Mouse (Mus musculus): ENCODE measurements around the gene Izumo1. TPM values are rescaled to one million over a fixed set of nuclear protein-coding genes. Genes with fewer than 3 reads are reported as not detected.

The Izumo1 gene
- polyA plus RNA-seq, 1 experiment = 0.18 TPM

DNA sequence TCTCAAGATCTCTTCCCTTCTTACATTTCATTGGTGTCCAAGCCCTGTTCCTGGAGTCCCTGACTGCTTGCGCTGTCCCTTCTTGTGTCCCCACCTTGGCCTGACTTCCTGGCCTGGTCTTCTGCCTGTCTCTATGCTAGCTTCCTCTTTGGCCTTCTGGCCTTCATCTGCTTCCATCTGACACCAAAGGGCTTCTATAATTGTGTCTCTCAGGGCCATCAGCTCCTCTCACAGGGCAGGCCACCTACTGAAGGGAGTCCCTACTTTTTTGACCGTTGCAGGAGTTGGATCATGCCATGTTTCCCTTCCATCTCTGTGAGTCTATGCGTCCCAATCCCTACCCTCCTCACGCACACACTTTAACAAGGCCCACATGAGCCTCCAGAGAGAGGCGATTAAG, 31.7 kb upstream of the Izumo1 start:
- H3K27me3 ChIP-seq (ENCODE audit: control insufficient read depth, insufficient read depth, low read length) = no peaks in the 10 kb centered on the region
- H3K4me1 ChIP-seq (ENCODE audit: control insufficient read depth, insufficient read depth, low read length) = no peaks in the 10 kb centered on the region
- 93% methylated on average over 5 of the region's 5 CpGs for WGBS
- no peak overlapping the region for H3K27ac ChIP-seq (ENCODE audit: insufficient read depth, low read length)
- DNase-seq = no peak
- H3K4me3 ChIP-seq (replicated peaks; ENCODE audit: insufficient read depth, low read depth, low read length) = no peak overlapping the region
- TF ChIP-seq CTCF (IDR thresholded peaks at IDR 0.05; ENCODE audit: borderline replicate concordance, insufficient read depth, low read depth, low read length) (no peak), POLR2A (IDR thresholded peaks at IDR 0.05; ENCODE audit: borderline replicate concordance, insufficient read depth, low read length) (no peak)

DNA sequence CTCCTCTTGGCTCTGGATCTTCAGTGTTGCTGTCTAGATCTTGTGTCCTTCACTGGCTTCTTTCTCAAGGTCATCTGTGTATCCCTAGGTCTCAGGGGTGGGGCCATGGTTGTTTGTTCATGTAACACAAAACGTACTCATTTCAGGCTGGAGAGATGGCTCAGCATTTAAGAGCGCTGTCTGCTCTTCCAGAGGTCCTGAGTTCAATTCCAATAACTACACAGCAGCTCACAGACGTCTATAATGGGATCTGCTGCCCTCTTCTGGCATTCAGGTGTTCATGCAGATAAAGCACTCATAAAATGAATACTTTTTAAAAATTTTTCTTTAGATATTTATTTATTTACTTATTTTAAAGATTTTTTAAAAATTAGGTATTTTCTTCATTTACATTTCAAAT, 30.7 kb upstream of the Izumo1 start:
- Histone ChIP-seq H3K4me1 (ENCODE audit: control insufficient read depth, insufficient read depth, low read length) (no peaks in the 10 kb centered on the region), H3K27me3 (ENCODE audit: control insufficient read depth, insufficient read depth, low read length) (no peaks in the 10 kb centered on the region), H3K27ac (ENCODE audit: insufficient read depth, low read length) (no peak overlapping the region), H3K4me3 (replicated peaks; ENCODE audit: insufficient read depth, low read depth, low read length) (no peak overlapping the region)
- WGBS = 58% methylated on average over 3 of the region's 3 CpGs
- no peak for DNase-seq
- no peak for TF ChIP-seq POLR2A (IDR thresholded peaks at IDR 0.05; ENCODE audit: borderline replicate concordance, insufficient read depth, low read length)
- 0 out of 2 replicates have a peak, but pooled peaks have one; percentile 1 for TF ChIP-seq CTCF (IDR thresholded peaks at IDR 0.05; ENCODE audit: borderline replicate concordance, insufficient read depth, low read depth, low read length)

DNA sequence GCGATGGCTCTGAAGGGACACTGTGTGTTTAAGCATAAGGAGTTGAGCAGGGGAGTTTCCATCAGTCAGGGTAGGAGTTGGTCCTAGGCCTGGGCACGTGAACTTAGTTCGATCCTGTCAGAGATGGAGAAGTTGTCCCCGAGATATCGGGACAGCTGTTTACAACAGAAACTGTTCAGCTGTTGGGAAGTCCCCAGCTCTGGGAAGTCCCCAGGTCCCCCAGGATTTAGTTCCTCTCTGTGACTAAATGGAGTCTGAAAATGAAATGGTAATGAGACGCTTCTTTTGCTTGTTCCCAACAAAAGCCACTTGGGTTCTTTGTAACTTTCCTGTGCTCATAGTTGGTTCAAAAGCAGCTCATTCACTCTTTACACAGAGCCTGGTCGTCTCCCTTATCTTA, 29.7 kb upstream of the Izumo1 start:
- H3K4me3 ChIP-seq (replicated peaks; ENCODE audit: insufficient read depth, low read depth, low read length) = no peak overlapping the region
- no peak for DNase-seq
- no peaks in the 10 kb centered on the region for H3K27me3 ChIP-seq (ENCODE audit: control insufficient read depth, insufficient read depth, low read length)
- TF ChIP-seq POLR2A (IDR thresholded peaks at IDR 0.05; ENCODE audit: borderline replicate concordance, insufficient read depth, low read length) (no peak), CTCF (IDR thresholded peaks at IDR 0.05; ENCODE audit: borderline replicate concordance, insufficient read depth, low read depth, low read length) (no peak)
- 87% methylated on average over 7 of the region's 7 CpGs for WGBS
- no peak overlapping the region for H3K27ac ChIP-seq (ENCODE audit: insufficient read depth, low read length)
- no peaks in the 10 kb centered on the region for H3K4me1 ChIP-seq (ENCODE audit: control insufficient read depth, insufficient read depth, low read length)

DNA sequence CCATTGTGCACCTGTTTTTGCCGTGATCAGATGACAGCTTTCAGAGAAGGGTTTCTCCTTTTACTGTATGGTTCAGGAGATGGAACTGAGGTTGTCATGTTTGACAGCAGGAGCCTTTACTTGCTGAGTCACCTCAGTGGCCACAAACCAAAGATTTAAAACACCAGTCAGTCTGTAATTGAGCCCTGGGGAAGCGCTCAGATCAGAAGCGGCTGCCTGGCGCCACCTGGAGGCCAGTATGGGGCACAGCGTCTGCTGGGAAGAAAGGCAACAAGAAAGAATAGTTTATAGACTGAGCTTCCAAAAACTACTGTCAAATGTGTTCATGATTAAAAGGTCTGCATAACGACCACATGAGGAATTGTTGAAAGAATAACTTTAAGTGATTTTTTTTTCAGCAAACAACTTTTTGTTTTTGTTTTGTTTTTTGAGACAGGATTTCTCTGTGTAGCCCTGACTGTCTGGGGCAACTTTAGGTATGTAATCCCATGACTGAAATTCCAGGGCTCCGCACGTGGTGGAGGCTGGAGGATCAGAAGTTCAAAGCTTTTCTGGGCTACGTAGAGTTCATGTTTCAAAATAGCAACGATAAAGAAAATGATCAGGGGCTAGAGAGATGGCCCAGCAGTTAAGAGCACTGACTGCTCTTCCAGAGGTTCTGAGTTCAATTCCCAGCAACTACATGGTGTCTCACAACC, 28.3 kb upstream of the Izumo1 start:
- peak; percentile 75 to 77 for DNase-seq
- Histone ChIP-seq H3K4me1 (ENCODE audit: control insufficient read depth, insufficient read depth, low read length) (no peaks in the 10 kb centered on the region), H3K27ac (ENCODE audit: insufficient read depth, low read length) (no peak overlapping the region), H3K4me3 (replicated peaks; ENCODE audit: insufficient read depth, low read depth, low read length) (no peak overlapping the region), H3K27me3 (ENCODE audit: control insufficient read depth, insufficient read depth, low read length) (no peaks in the 10 kb centered on the region)
- TF ChIP-seq POLR2A (IDR thresholded peaks at IDR 0.05; ENCODE audit: borderline replicate concordance, insufficient read depth, low read length) (no peak), CTCF (IDR thresholded peaks at IDR 0.05; ENCODE audit: borderline replicate concordance, insufficient read depth, low read depth, low read length) (peak; percentile 88)
- WGBS = 21% methylated on average over 10 of the region's 10 CpGs

DNA sequence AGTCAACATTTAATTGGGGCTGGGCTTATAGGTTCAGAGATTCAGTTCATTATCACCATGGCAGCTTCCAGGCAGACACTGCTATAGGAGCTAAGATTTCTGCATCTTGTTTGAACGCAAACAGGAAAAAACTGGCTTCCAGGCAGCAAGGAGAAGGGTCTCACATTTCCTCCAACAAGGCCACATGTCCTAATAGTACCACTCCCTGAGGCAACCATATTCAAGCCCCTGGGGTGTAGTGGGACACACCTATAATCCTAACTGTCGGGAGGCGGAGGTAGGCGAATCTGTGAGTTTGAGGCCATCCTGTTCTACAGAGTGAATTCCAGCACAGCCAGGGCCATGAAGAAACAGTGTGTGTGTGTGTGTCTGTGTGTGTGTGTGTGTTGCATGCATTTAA, 26.4 kb upstream of the Izumo1 start:
- H3K4me3 ChIP-seq (replicated peaks; ENCODE audit: insufficient read depth, low read depth, low read length) = no peak overlapping the region
- H3K27ac ChIP-seq (ENCODE audit: insufficient read depth, low read length) = no peak overlapping the region
- no peak for DNase-seq
- no peaks in the 10 kb centered on the region for H3K27me3 ChIP-seq (ENCODE audit: control insufficient read depth, insufficient read depth, low read length)
- TF ChIP-seq POLR2A (IDR thresholded peaks at IDR 0.05; ENCODE audit: borderline replicate concordance, insufficient read depth, low read length) = no peak
- no peak for TF ChIP-seq CTCF (IDR thresholded peaks at IDR 0.05; ENCODE audit: borderline replicate concordance, insufficient read depth, low read depth, low read length)
- H3K4me1 ChIP-seq (ENCODE audit: control insufficient read depth, insufficient read depth, low read length) = no peaks in the 10 kb centered on the region
- whole genome bisulfite sequencing = 80% methylated on average over 4 of the region's 4 CpGs

DNA sequence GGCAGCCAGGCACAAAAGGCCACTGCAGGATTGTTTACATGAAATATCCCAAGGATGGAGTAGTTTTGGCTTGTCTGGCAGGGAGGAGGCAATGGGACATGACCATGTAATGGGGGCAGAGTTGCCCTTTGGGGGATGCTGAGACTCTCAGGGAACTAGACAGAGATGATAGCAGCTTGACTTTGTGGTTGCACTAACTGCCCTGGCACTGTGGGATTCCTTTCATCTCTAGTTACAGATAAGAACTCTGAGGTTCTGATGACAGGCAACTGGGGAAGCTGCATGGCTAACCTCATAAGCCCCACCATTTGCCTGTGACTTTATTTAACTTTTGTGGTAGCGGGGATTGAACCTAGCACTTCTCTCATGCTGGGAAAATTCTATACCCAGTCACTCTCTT, 25.5 kb upstream of the Izumo1 start:
- DNase-seq = no peak
- no peak for TF ChIP-seq CTCF (IDR thresholded peaks at IDR 0.05; ENCODE audit: borderline replicate concordance, insufficient read depth, low read depth, low read length)
- TF ChIP-seq POLR2A (IDR thresholded peaks at IDR 0.05; ENCODE audit: borderline replicate concordance, insufficient read depth, low read length) = no peak
- Histone ChIP-seq H3K27me3 (ENCODE audit: control insufficient read depth, insufficient read depth, low read length) (no peaks in the 10 kb centered on the region), H3K4me3 (replicated peaks; ENCODE audit: insufficient read depth, low read depth, low read length) (no peak overlapping the region), H3K4me1 (ENCODE audit: control insufficient read depth, insufficient read depth, low read length) (no peaks in the 10 kb centered on the region), H3K27ac (ENCODE audit: insufficient read depth, low read length) (no peak overlapping the region)
- 97% methylated on average over 1 of the region's 1 CpGs for WGBS

DNA sequence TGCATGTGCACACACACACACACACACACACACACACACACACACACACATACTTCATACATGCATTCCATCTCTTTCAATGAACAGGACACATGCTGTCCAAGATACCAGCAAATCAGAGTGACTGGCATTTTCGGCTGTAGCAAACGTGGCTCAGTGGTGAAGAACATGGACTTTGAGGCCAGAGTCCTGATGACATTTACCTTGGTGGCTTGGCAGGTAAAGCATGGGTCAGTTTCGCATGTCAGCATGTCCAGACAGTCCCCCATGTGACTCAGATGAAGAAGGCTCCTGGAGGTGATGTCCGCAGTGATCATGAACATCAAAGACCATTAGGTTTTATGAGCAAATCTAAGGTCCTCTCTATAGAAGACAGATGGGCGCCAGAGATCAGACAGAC, 24.6 kb upstream of the Izumo1 start:
- no peak for DNase-seq
- Histone ChIP-seq H3K4me3 (replicated peaks; ENCODE audit: insufficient read depth, low read depth, low read length) (no peak overlapping the region), H3K27ac (ENCODE audit: insufficient read depth, low read length) (no peak overlapping the region), H3K4me1 (ENCODE audit: control insufficient read depth, insufficient read depth, low read length) (no peaks in the 10 kb centered on the region), H3K27me3 (ENCODE audit: control insufficient read depth, insufficient read depth, low read length) (no peaks in the 10 kb centered on the region)
- TF ChIP-seq POLR2A (IDR thresholded peaks at IDR 0.05; ENCODE audit: borderline replicate concordance, insufficient read depth, low read length) (no peak), CTCF (IDR thresholded peaks at IDR 0.05; ENCODE audit: borderline replicate concordance, insufficient read depth, low read depth, low read length) (no peak)
- WGBS = 82% methylated on average over 5 of the region's 5 CpGs

DNA sequence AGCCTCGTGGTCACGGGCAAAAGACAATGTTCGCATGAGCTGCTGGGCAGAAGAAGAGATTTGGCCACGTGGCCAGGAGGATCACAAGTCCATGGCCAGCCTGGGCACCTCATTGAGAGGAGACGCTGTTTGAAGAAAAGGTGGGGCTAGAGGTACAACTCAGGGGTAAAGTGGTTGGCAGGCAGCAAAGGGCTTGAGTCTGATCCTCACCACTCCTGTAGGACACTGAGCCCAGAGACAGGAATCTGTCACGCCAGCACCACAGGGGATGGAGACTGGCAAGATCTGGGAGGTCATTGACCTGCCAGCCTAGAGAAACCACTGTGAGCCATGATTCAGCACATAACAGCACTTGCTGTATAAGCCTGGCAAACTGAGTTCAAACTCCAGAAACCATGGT, 24.1 kb upstream of the Izumo1 start:
- Histone ChIP-seq H3K4me3 (replicated peaks; ENCODE audit: insufficient read depth, low read depth, low read length) (no peak overlapping the region), H3K4me1 (ENCODE audit: control insufficient read depth, insufficient read depth, low read length) (no peaks in the 10 kb centered on the region), H3K27ac (ENCODE audit: insufficient read depth, low read length) (no peak overlapping the region), H3K27me3 (ENCODE audit: control insufficient read depth, insufficient read depth, low read length) (no peaks in the 10 kb centered on the region)
- TF ChIP-seq CTCF (IDR thresholded peaks at IDR 0.05; ENCODE audit: borderline replicate concordance, insufficient read depth, low read depth, low read length) = no peak
- TF ChIP-seq POLR2A (IDR thresholded peaks at IDR 0.05; ENCODE audit: borderline replicate concordance, insufficient read depth, low read length) = no peak
- WGBS = 44% methylated on average over 6 of the region's 6 CpGs
- DNase-seq = no peak

Data from cerebellum, adult 2 months (tissue).